Mouse (Mus musculus): ENCODE measurements around the gene Gm49366.
"Not testable (repeated sequence)": the region's sequence is repeated elsewhere in the genome, so short reads cannot be mapped to it uniquely, and the experiment has no call there.

Gm49366 gene

GRCm38 (mm10) chr12:84033302-84033701, 5.4 kb upstream of the Gm49366 start:
- DNase-seq = not testable (repeated sequence)

- no peak for DNase-seq
These were observed 4.6 kb upstream of the Gm49366 start for GRCm38 (mm10) chr12:84034108-84034507.

- DNase-seq = peak; percentile 48
These were observed 494 bp upstream of the Gm49366 start, which contains the start of gene Acot4 for GRCm38 (mm10) chr12:84038241-84038640. Gene Acot4, plus strand, starts transcription at chr12:84038379.

- DNase-seq = no peak
These were observed 3.5 kb downstream of the Gm49366 start for GRCm38 (mm10) chr12:84042248-84042647.

GRCm38 (mm10) chr12:84044045-84044444, 5.3 kb downstream of the Gm49366 start:
- no peak for DNase-seq

GRCm38 (mm10) chr12:84046906-84047305, 8.2 kb downstream of the Gm49366 start:
- no peak for DNase-seq

- DNase-seq = not testable (repeated sequence)
These were observed 12.0 kb downstream of the Gm49366 start for GRCm38 (mm10) chr12:84050744-84051143.

GRCm38 (mm10) chr12:84051937-84052474, 13.3 kb downstream of the Gm49366 start, which contains the start of gene Acot3:
Gene Acot3, plus strand, starts transcription at chr12:84052144.
- DNase-seq = no peak

GRCm38 (mm10) chr12:84052609-84053008, 13.9 kb downstream of the Gm49366 start:
- DNase-seq = no peak

- peak; percentile 23 for DNase-seq
These were observed 14.4 kb downstream of the Gm49366 start for GRCm38 (mm10) chr12:84053173-84053572.

GRCm38 (mm10) chr12:84053679-84054391, 15.1 kb downstream of the Gm49366 start:
- DNase-seq = peak; percentile 52

- peak; percentile 40 for DNase-seq
These were observed 22.2 kb downstream of the Gm49366 start for GRCm38 (mm10) chr12:84060946-84061345.

GRCm38 (mm10) chr12:84062336-84062735, 23.6 kb downstream of the Gm49366 start:
- DNase-seq = no peak

GRCm38 (mm10) chr12:84063228-84063627, 24.5 kb downstream of the Gm49366 start:
- DNase-seq = peak; percentile 20

GRCm38 (mm10) chr12:84063833-84064232, 25.1 kb downstream of the Gm49366 start:
- no peak for DNase-seq

GRCm38 (mm10) chr12:84064621-84065020, 25.9 kb downstream of the Gm49366 start:
- no peak for DNase-seq

- no peak for DNase-seq
These were observed 29.0 kb downstream of the Gm49366 start for GRCm38 (mm10) chr12:84067752-84068151.

GRCm38 (mm10) chr12:84068296-84068695, 29.6 kb downstream of the Gm49366 start:
- no peak for DNase-seq

- DNase-seq = no peak
These were observed 30.3 kb downstream of the Gm49366 start, which contains the start of gene Acot5 for GRCm38 (mm10) chr12:84068986-84069385. Gene Acot5, plus strand, starts transcription at chr12:84069325.

GRCm38 (mm10) chr12:84069582-84069981, 30.8 kb downstream of the Gm49366 start:
- DNase-seq = peak; percentile 40

- no peak for DNase-seq
These were observed 33.0 kb downstream of the Gm49366 start for GRCm38 (mm10) chr12:84071696-84072095.

- DNase-seq = no peak
These were observed 38.7 kb downstream of the Gm49366 start for GRCm38 (mm10) chr12:84077371-84077990.

GRCm38 (mm10) chr12:84083842-84084241, 45.1 kb downstream of the Gm49366 start:
- no peak for DNase-seq

GRCm38 (mm10) chr12:84084581-84084980, 45.8 kb downstream of the Gm49366 start:
- no peak for DNase-seq
